Mouse (Mus musculus): ENCODE measurements around the gene Slc9a9.

GRCm38 (mm10) chr9:94868557-94868956 lies 198.8 kb downstream of the Slc9a9 start:
- TF ChIP-seq CTCF (IDR thresholded peaks at IDR 0.05; ENCODE audit: borderline replicate concordance, extremely low read depth, insufficient read depth, insufficient read length) = no peak
- no peak for TF ChIP-seq POLR2A (IDR thresholded peaks at IDR 0.05; ENCODE audit: borderline replicate concordance, extremely low read depth, insufficient read depth, insufficient read length, poor library complexity, severe bottlenecking)
